Comparison of ENCODE assay signal across 27 mouse cellular contexts in the genomic region with DNA sequence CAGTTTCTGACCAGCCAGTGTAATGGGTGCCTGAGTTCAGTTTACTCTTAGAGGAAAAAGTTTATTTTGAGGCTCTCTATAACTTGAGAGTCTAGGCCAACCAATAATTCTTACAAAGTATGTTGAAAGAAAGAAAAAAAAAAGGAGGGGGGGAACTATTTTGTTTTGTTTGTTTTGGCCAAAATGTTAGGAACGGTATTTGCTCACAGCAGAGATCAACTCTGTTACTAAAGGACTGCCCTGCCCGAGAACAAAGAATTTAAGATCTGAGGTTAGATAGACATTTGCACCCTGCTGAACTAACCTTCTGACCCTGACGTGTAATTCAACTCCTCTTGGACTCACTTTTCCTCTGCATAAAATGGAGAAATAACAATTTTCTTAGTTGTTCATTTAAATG. TPM values are rescaled to one million over a fixed set of nuclear protein-coding genes. Genes with fewer than 3 reads are reported as not detected.
DNase-seq lines count a peak whose midpoint lies in the region; ATAC-seq and TF ChIP-seq lines count a peak whose summit lies in the region.
"Had no signal": no experiment of that assay in that cellular context is flagged by ENCODE, and none has a peak within 500 bp of the region (broad histone marks: within the 10 kb centered on the region; RNA-seq: fewer than 3 reads in every experiment).

No protein-coding gene starts in this region.

- H3K27ac ChIP-seq in kidney, postnatal 0 days = no peak overlapping the region
- H3K27ac ChIP-seq in lung, embryonic 15.5 days = peak overlapping the region; percentile 60
- 0 out of 2 replicates have a peak overlapping the region, but pooled peaks have one; percentile 45 for H3K27ac ChIP-seq in liver, embryonic 15.5 days (replicated peaks)
- no peak overlapping the region for H3K27ac ChIP-seq in hindbrain, embryonic 12.5 days
- H3K27ac ChIP-seq: heart, embryonic 10.5 days; hindbrain, embryonic 15.5 days; limb, embryonic 15.5 days; stomach, postnatal 0 days had no signal

- ATAC-seq in kidney, postnatal 0 days (replicated peaks; ENCODE audit: low FRiP score, low read depth) = no peak
- no peak for ATAC-seq in lung, embryonic 15.5 days (ENCODE audit: borderline replicate concordance, extremely low read depth, low FRiP score, low TSS enrichment)
- ATAC-seq in liver, embryonic 15.5 days (ENCODE audit: insufficient read depth) = no peak
- ATAC-seq in hindbrain, embryonic 12.5 days (ENCODE audit: low FRiP score) = no peak
- ATAC-seq: activated CD4-positive, CD25-positive, alpha-beta regulatory T cell, adult 4 months; intestine, embryonic 16.5 days had no signal

- TF ChIP-seq CTCF in kidney, postnatal 0 days (IDR thresholded peaks at IDR 0.05; ENCODE audit: low read depth) = no peak
- no peak for TF ChIP-seq CTCF in brain, embryonic 14.5 days (IDR thresholded peaks at IDR 0.05; ENCODE audit: borderline replicate concordance, extremely low read depth, insufficient read depth, insufficient read length)

- H3K9me3 ChIP-seq in kidney, postnatal 0 days (replicated peaks; ENCODE audit: low read length) = no peaks in the 10 kb centered on the region
- H3K9me3 ChIP-seq in lung, embryonic 15.5 days = no peaks in the 10 kb centered on the region
- H3K9me3 ChIP-seq in liver, embryonic 15.5 days (replicated peaks) = no peaks in the 10 kb centered on the region
- no peaks in the 10 kb centered on the region for H3K9me3 ChIP-seq in hindbrain, embryonic 12.5 days (replicated peaks)
- H3K9me3 ChIP-seq: embryonic facial prominence, embryonic 15.5 days; heart, embryonic 10.5 days; hindbrain, embryonic 15.5 days; limb, embryonic 15.5 days; midbrain, embryonic 12.5 days had no signal

- no peaks in the 10 kb centered on the region for H3K27me3 ChIP-seq in kidney, postnatal 0 days (ENCODE audit: insufficient read depth, low read length)
- no peaks in the 10 kb centered on the region for H3K27me3 ChIP-seq in lung, embryonic 15.5 days
- H3K27me3 ChIP-seq in liver, embryonic 15.5 days = peaks cover 46% of the 10 kb centered on the region
- peaks cover 13% of the 10 kb centered on the region; the same call in 1 of the 2 replicates for H3K27me3 ChIP-seq in hindbrain, embryonic 12.5 days
- H3K27me3 ChIP-seq: CH12.LX; embryonic facial prominence, embryonic 15.5 days; hindbrain, embryonic 15.5 days; limb, embryonic 15.5 days had no signal

- peak; percentile 58 for DNase-seq in kidney, postnatal 0 days (ENCODE audit: low spot score)
- DNase-seq in kidney, postnatal 10 days = no peak
- no peak for DNase-seq in lung, postnatal 25 days (ENCODE audit: low spot score)
- peak; percentile 14 for DNase-seq in brain, embryonic 14.5 days (ENCODE audit: low read depth)
- DNase-seq: adrenal gland, adult 8-10 months; B cell, adult 2 months; cerebellum, adult 18-20 months; cerebellum, postnatal 14 days; gastrocnemius, postnatal 10 days; heart, postnatal 4 days; kidney, adult 9 months; kidney, postnatal 36 days; left cerebral cortex, postnatal 4 days; thymus, adult 2 months; thymus, postnatal 4 days had no signal

- no peak overlapping the region for H3K4me2 ChIP-seq in kidney, postnatal 0 days (ENCODE audit: low read length)
- H3K4me2 ChIP-seq in lung, embryonic 15.5 days = peak overlapping the region; percentile 12; the same call in 1 of the 2 replicates
- no peak overlapping the region for H3K4me2 ChIP-seq in liver, embryonic 15.5 days
- no peak overlapping the region for H3K4me2 ChIP-seq in hindbrain, embryonic 12.5 days (replicated peaks)
- H3K4me2 ChIP-seq: limb, embryonic 15.5 days had no signal

- H3K4me3 ChIP-seq in kidney, postnatal 0 days (replicated peaks; ENCODE audit: low read depth, low read length) = no peak overlapping the region
- no peak overlapping the region for H3K4me3 ChIP-seq in lung, embryonic 15.5 days
- H3K4me3 ChIP-seq in liver, embryonic 15.5 days (replicated peaks) = no peak overlapping the region
- no peak overlapping the region for H3K4me3 ChIP-seq in hindbrain, embryonic 12.5 days
- H3K4me3 ChIP-seq: hindbrain, embryonic 15.5 days; limb, embryonic 15.5 days had no signal

- WGBS in kidney, postnatal 0 days = 44% methylated on average over 3 of the region's 3 CpGs
- 36% methylated on average over 3 of the region's 3 CpGs for WGBS in lung, embryonic 15.5 days
- WGBS in liver, embryonic 15.5 days (ENCODE audit: insufficient replicate concordance) = 33% methylated on average over 3 of the region's 3 CpGs
- WGBS in hindbrain, embryonic 12.5 days = 21% methylated on average over 3 of the region's 3 CpGs

- peaks cover 19% of the 10 kb centered on the region for H3K4me1 ChIP-seq in kidney, postnatal 0 days (replicated peaks; ENCODE audit: insufficient read depth, low read length)
- H3K4me1 ChIP-seq in lung, embryonic 15.5 days = peaks cover 61% of the 10 kb centered on the region
- H3K4me1 ChIP-seq in liver, embryonic 15.5 days (replicated peaks) = peaks cover 10% of the 10 kb centered on the region
- peaks cover 40% of the 10 kb centered on the region for H3K4me1 ChIP-seq in hindbrain, embryonic 12.5 days

- no peak overlapping the region for H3K9ac ChIP-seq in kidney, postnatal 0 days (ENCODE audit: low read depth, low read length)
- no peak overlapping the region for H3K9ac ChIP-seq in lung, embryonic 15.5 days
- no peak overlapping the region for H3K9ac ChIP-seq in liver, embryonic 15.5 days
- H3K9ac ChIP-seq in hindbrain, embryonic 12.5 days = no peak overlapping the region
- H3K9ac ChIP-seq: embryonic facial prominence, embryonic 15.5 days; hindbrain, embryonic 15.5 days; limb, embryonic 15.5 days; midbrain, embryonic 12.5 days had no signal

- TF ChIP-seq POLR2A in brain, embryonic 14.5 days (IDR thresholded peaks at IDR 0.05; ENCODE audit: borderline replicate concordance, extremely low read depth, insufficient read depth, insufficient read length, poor library complexity, severe bottlenecking) = no peak

- no peaks in the 10 kb centered on the region for H3K36me3 ChIP-seq in kidney, postnatal 0 days (ENCODE audit: insufficient read depth, low read length)
- no peaks in the 10 kb centered on the region for H3K36me3 ChIP-seq in lung, embryonic 15.5 days
- H3K36me3 ChIP-seq in liver, embryonic 15.5 days (replicated peaks) = no peaks in the 10 kb centered on the region
- no peaks in the 10 kb centered on the region for H3K36me3 ChIP-seq in hindbrain, embryonic 12.5 days
- H3K36me3 ChIP-seq: embryonic facial prominence, embryonic 15.5 days; heart, embryonic 10.5 days; hindbrain, embryonic 15.5 days; limb, embryonic 15.5 days; midbrain, embryonic 12.5 days had no signal

RNA-seq across cellular contexts. Expression of a gene that starts 4.0 kb away (rescaled TPM):
- 13.8 and 14.3 TPM in 2 replicates for polyA plus RNA-seq in kidney, postnatal 0 days (2015; fragmentation: Nextera tagmentation; extraction: Ambion mirVana)
- polyA plus RNA-seq in lung, embryonic 15.5 days (2015; fragmentation: Nextera tagmentation; extraction: Ambion mirVana) = 96.5 and 105 TPM in 2 replicates
- 36.5 and 36.9 TPM in 2 replicates for polyA plus RNA-seq in brain, embryonic 14.5 days (2012; rRNA removed)
- polyA plus RNA-seq in liver, embryonic 15.5 days (2015; fragmentation: Nextera tagmentation; extraction: Ambion mirVana) = 4.4 and 4.7 TPM in 2 replicates
- 55.8 and 57.2 TPM in 2 replicates for polyA plus RNA-seq in hindbrain, embryonic 12.5 days (2016; fragmentation: Nextera tagmentation; extraction: Ambion mirVana)
- polyA plus RNA-seq: activated CD4-positive, CD25-positive, alpha-beta regulatory T cell, adult 4 months had no signal

Comparison
In these comparisons a context has a peak if more than half of its experiments do, and no peak if none do; other contexts are left out.
1. DNase-seq: peak in kidney, postnatal 0 days (single experiment) and brain, embryonic 14.5 days (single experiment); none in kidney, postnatal 10 days (single experiment) and lung, postnatal 25 days (single experiment).
2. H3K27ac ChIP-seq: peak in lung, embryonic 15.5 days (single experiment) and liver, embryonic 15.5 days (single experiment); none in kidney, postnatal 0 days (single experiment) and hindbrain, embryonic 12.5 days (single experiment).